Mouse (Mus musculus) myocyte (in vitro differentiated cells): ENCODE measurements at regions not wholly inside any gene's neighbourhood (a gene's known extent, or its start where the extent isn't known, plus 50 kb on each side); places are given as distances from the start of the nearest gene placed in this dataset.
"Not testable (repeated sequence)": the region's sequence is repeated elsewhere in the genome, so short reads cannot be mapped to it uniquely, and the experiment has no call there.

Experiments used
- H3K27me3 ChIP-seq: one replicate; pipeline ENCODE4 v1.6.1; 2011; ENCODE audit not compliant: control insufficient read depth, insufficient read depth, insufficient read length
- H3K36me3 ChIP-seq: one replicate; pipeline ENCODE4 v1.6.1; 2011; ENCODE audit not compliant: control insufficient read depth, insufficient read depth
- H3K4me2 ChIP-seq: one replicate; pipeline ENCODE4 v1.6.1; 2011; ENCODE audit warnings: low read depth, control low read depth
- H3K4me3 ChIP-seq: one replicate; pipeline ENCODE4 v1.5.1; 2011; ENCODE audit warnings: mild to moderate bottlenecking, control low read depth, moderate library complexity
- H3K79me2 ChIP-seq: one replicate; pipeline ENCODE4 v1.6.1; 2011; ENCODE audit not compliant: control insufficient read depth, insufficient read depth
- H3ac ChIP-seq: one replicate; pipeline ENCODE4 v1.6.1; 2011; ENCODE audit not compliant: control insufficient read depth, insufficient read length
- CEBPB ChIP-seq: IDR thresholded peaks from 2 replicates; pipeline ENCODE4 v1.6.1; 2011; ENCODE audit warnings: mild to moderate bottlenecking, moderate library complexity; ENCODE audit not compliant: poor library complexity, insufficient read depth, severe bottlenecking
- E2F4 ChIP-seq: IDR thresholded peaks from one replicate; pipeline ENCODE4 v1.6.1; 2011; ENCODE audit warnings: mild to moderate bottlenecking, control low read depth, moderate library complexity; ENCODE audit not compliant: insufficient read depth
- MAX ChIP-seq: IDR thresholded peaks from one replicate; pipeline ENCODE4 v1.6.1; 2011; ENCODE audit warnings: low read depth, mild to moderate bottlenecking, control low read depth
- MYOD1 ChIP-seq, 3 experiments: IDR thresholded peaks; one replicate each; pipeline ENCODE4 v1.6.1; 2011; ENCODE audit warnings: control low read depth in 2 of 3, low read depth in 2 of 3, mild to moderate bottlenecking in 2 of 3, moderate library complexity in 1 of 3; ENCODE audit not compliant: insufficient read length in 2 of 3, control insufficient read depth in 1 of 3
- MYOG ChIP-seq, 3 experiments: IDR thresholded peaks; one replicate each; pipeline ENCODE4 v1.6.1; 2011; ENCODE audit warnings: control low read depth in 2 of 3, low read depth in 2 of 3, mild to moderate bottlenecking in 2 of 3; ENCODE audit not compliant: insufficient read length in 2 of 3, control insufficient read depth in 1 of 3, insufficient read depth in 1 of 3
- POLR2A ChIP-seq: IDR thresholded peaks from one replicate; pipeline ENCODE4 v1.6.1; 2011; ENCODE audit warnings: low read depth, mild to moderate bottlenecking, control low read depth, moderate library complexity; ENCODE audit not compliant: insufficient read length
- POLR2AphosphoS2 ChIP-seq: IDR thresholded peaks from one replicate; pipeline ENCODE4 v1.6.1; 2011; ENCODE audit warnings: low read depth, control low read depth; ENCODE audit not compliant: insufficient read length
- REST ChIP-seq: IDR thresholded peaks from one replicate; pipeline ENCODE4 v1.6.1; 2011; ENCODE audit warnings: mild to moderate bottlenecking, control low read depth, moderate library complexity; ENCODE audit not compliant: insufficient read depth, insufficient read length
- SRF ChIP-seq: IDR thresholded peaks from one replicate; pipeline ENCODE4 v1.6.1; 2011; ENCODE audit warnings: low read depth; ENCODE audit not compliant: control insufficient read depth, insufficient read length
- TCF12 ChIP-seq: IDR thresholded peaks from one replicate; pipeline ENCODE4 v1.6.1; 2011; ENCODE audit warnings: mild to moderate bottlenecking, control low read depth; ENCODE audit not compliant: poor library complexity, insufficient read depth, severe bottlenecking
- TCF3 ChIP-seq: IDR thresholded peaks from one replicate; pipeline ENCODE4 v1.6.1; 2011; ENCODE audit warnings: low read depth, control low read depth; ENCODE audit not compliant: insufficient read length
- USF1 ChIP-seq: IDR thresholded peaks from one replicate; pipeline ENCODE4 v1.6.1; 2011; ENCODE audit warnings: low read depth, mild to moderate bottlenecking, control low read depth, moderate library complexity

DNA sequence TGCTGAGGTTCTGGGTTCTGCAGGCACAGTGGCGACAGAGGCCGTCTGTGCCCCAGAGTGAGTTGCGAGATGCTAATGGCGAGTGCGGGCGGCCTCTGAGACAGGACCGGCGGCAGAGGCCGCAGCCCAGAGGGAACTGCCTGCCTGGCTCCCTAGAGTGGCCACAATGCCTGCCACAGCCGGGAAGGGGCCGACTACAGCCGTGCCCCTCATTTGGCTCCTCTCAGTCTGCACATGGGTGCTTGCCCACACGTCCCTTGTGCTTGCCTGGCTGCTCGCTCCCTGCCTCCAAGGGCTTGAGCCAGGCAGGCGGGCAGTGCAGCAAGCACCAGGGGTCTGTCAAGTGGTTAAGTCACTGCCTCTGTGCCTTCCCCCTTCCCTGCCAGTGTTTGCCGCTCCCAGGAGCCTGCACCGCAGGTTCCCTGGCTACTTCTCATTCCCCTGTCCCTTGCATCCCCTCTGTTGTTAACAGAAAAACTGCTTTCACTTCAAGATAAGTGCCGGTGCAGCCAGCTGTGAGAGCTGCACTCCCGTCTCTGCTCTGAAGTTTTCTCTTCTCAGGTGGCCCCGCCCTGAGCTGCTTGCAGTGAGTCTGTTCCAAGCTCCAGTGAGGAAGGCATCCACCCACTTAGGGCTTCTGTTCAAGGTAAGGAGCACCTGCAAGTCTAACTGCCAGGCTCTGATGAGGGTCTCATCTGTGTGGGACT, 64.1 kb upstream of the Tgm3 start:
- no peaks in the 10 kb centered on the region for H3K36me3 ChIP-seq
- H3K27me3 ChIP-seq: peaks cover 14% of the 10 kb centered on the region
- H3K4me2 ChIP-seq: no peak overlapping the region
- H3ac ChIP-seq: no peak overlapping the region
- no peak overlapping the region for H3K4me3 ChIP-seq
- TF ChIP-seq MYOG (IDR thresholded peaks at IDR 0.05; ENCODE audit: control insufficient read depth in 1 of 3, insufficient read depth in 1 of 3, insufficient read length in 2 of 3, low read depth in 2 of 3): no peak
- TF ChIP-seq MYOD1 (IDR thresholded peaks at IDR 0.05; ENCODE audit: control insufficient read depth in 1 of 3, insufficient read length in 2 of 3, low read depth in 2 of 3): no peak
- TF ChIP-seq CEBPB: no peak
- TF ChIP-seq POLR2AphosphoS2: no peak
- no peak for TF ChIP-seq TCF3
- TF ChIP-seq REST: no peak
- TF ChIP-seq MAX: no peak
- TF ChIP-seq SRF: no peak
- no peak for TF ChIP-seq POLR2A
- TF ChIP-seq E2F4: no peak
- no peak for TF ChIP-seq USF1
- TF ChIP-seq TCF12: no peak
- H3K79me2 ChIP-seq: no peaks in the 10 kb centered on the region

DNA sequence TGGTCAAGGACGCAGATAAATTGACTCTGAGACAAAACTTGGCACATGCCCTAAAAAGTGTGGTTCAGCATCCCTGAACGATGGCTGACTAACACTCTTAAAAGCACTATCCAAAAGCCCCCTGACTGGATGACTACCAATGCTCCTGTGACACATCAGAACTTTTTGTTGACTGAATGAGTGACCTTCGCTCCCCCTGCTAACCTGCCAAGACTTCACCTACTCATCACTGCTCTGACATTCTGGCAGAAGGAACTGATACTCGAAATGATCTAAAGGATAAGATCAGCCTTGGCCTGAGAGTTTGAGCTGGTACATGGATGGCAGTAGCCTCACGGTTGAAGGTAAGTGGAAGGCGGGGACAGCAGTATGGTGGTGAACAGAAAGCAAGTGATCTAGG, 62.4 kb upstream of the Tgm3 start:
- peaks cover 19% of the 10 kb centered on the region for H3K27me3 ChIP-seq
- H3K4me3 ChIP-seq, H3K4me2 ChIP-seq, H3K79me2 ChIP-seq, H3K36me3 ChIP-seq, H3ac ChIP-seq: not testable (repeated sequence)

DNA sequence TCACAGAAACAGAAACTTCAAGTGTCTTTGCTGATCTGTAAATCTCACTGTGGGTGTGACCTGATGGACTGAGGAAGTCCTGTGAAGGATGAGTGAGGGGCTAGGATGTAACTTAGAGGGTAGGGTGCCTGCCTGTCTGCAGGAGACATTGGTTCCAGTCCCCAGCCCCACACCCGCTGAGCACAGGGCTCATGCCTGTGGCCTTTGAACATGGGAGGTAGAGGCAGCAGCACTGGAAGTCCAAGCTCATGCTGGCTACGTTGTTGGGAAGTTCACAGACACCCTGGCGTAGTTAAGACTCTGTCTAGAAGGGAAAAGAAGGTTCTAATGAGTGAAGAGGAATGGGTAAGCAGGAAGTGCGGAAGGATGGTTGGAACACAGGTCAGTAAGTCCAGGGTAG, 59.7 kb upstream of the Tgm3 start:
- Histone ChIP-seq H3K4me3 (no peak overlapping the region), H3K4me2 (no peak overlapping the region), H3K79me2 (no peaks in the 10 kb centered on the region), H3K36me3 (no peaks in the 10 kb centered on the region), H3ac (no peak overlapping the region), H3K27me3 (peaks cover 30% of the 10 kb centered on the region)
- TF ChIP-seq SRF: no peak
- TF ChIP-seq MYOG (IDR thresholded peaks at IDR 0.05; ENCODE audit: control insufficient read depth in 1 of 3, insufficient read depth in 1 of 3, insufficient read length in 2 of 3, low read depth in 2 of 3): no peak
- no peak for TF ChIP-seq REST

DNA sequence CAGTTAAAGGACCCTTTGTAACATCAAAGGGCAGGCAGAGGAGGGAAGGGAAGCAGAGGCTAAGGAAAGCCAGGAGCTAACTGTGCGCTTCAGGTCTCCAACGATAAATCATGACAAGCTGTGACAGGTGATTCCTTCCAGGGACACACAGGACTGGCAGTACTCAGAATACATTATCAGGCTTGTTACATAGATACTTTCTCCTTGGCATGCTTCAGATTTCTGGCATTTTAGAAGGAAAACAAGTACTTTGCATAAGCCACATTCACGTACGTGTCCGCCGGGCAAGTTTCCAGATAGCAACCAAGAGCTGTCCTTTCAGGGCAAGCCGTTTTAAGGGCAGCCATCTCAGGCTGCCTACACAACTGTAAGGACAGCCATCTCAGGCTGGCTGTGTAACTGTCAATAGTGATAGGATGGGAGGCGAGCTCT, 56.9 kb upstream of the Tgm3 start:
- Histone ChIP-seq H3K4me3 (no peak overlapping the region), H3ac (no peak overlapping the region), H3K36me3 (no peaks in the 10 kb centered on the region), H3K4me2 (no peak overlapping the region), H3K27me3 (peaks cover 28% of the 10 kb centered on the region), H3K79me2 (no peaks in the 10 kb centered on the region)
- TF ChIP-seq MAX (no peak), USF1 (no peak), POLR2A (no peak), REST (no peak), MYOD1 (IDR thresholded peaks at IDR 0.05; ENCODE audit: control insufficient read depth in 1 of 3, insufficient read length in 2 of 3, low read depth in 2 of 3) (no peak)

DNA sequence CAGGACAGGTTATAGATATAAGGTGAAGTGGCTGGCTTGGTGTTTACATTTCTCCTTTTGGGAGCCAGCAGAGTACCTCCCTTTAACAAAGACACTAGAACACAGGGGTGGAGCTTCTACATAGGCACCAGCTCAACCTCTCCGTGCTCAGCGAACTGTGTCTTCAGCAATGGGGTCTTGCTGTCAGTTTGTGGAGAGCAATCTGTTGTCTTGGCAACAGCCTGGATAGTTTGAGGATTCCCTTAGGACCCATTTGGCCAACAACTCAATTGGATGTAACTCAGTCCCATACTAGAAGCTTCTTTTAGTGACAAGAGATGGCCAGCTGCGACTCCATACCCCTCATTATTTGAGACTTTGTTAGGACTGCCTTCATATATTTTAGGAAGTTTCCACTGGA, 54.0 kb upstream of the Tgm3 start:
- Histone ChIP-seq H3K36me3 (no peaks in the 10 kb centered on the region), H3K4me2 (no peak overlapping the region), H3ac (no peak overlapping the region), H3K4me3 (no peak overlapping the region), H3K27me3 (peaks cover 40% of the 10 kb centered on the region), H3K79me2 (no peaks in the 10 kb centered on the region)
- TF ChIP-seq MYOD1 (IDR thresholded peaks at IDR 0.05; ENCODE audit: control insufficient read depth in 1 of 3, insufficient read length in 2 of 3, low read depth in 2 of 3) (no peak), TCF3 (no peak), MYOG (IDR thresholded peaks at IDR 0.05; ENCODE audit: control insufficient read depth in 1 of 3, insufficient read depth in 1 of 3, insufficient read length in 2 of 3, low read depth in 2 of 3) (no peak), POLR2A (no peak), REST (no peak), CEBPB (no peak), MAX (no peak), E2F4 (no peak), SRF (no peak), USF1 (no peak), POLR2AphosphoS2 (no peak), TCF12 (no peak)

DNA sequence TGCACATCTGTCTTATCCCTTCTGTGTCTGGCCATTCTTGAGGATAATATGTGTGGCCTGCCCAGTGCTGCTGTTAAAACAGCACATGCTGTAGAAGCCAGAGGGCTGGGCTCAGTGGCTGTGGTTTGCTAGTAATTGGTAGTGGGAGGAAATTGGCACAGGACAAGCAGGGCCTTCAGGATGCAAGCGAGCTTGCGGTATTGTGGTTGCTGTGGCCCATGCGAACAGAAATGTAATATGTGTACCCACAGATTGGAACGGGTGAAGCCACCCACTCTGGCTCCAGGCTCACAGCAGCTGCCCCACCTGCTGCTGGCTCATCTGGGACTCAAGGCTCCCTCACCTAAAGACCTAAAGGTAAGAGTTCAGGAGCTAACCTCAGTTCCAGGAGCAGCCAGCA, 51.8 kb upstream of the Tgm3 start:
- H3K27me3 ChIP-seq: peaks cover 42% of the 10 kb centered on the region
- H3K4me3 ChIP-seq: no peak overlapping the region
- no peak overlapping the region for H3ac ChIP-seq
- H3K79me2 ChIP-seq: no peaks in the 10 kb centered on the region
- no peaks in the 10 kb centered on the region for H3K36me3 ChIP-seq
- no peak overlapping the region for H3K4me2 ChIP-seq
- TF ChIP-seq MYOG (IDR thresholded peaks at IDR 0.05; ENCODE audit: control insufficient read depth in 1 of 3, insufficient read depth in 1 of 3, insufficient read length in 2 of 3, low read depth in 2 of 3): peak in 2 of 3 experiments; percentile 16 to 69
- peak in 2 of 3 experiments; percentile 71 to 83 for TF ChIP-seq MYOD1 (IDR thresholded peaks at IDR 0.05; ENCODE audit: control insufficient read depth in 1 of 3, insufficient read length in 2 of 3, low read depth in 2 of 3)
- TF ChIP-seq SRF: no peak
- no peak for TF ChIP-seq CEBPB
